Mouse (Mus musculus) hindlimb bud, embryonic 11.5 days (tissue): ENCODE measurements around the gene Maged2.
A peak's percentile ranks its signal among the peaks of the same experiment; 100 is the strongest.
"Not testable (repeated sequence)": the region's sequence is repeated elsewhere in the genome, so short reads cannot be mapped to it uniquely, and the experiment has no call there.

Source experiments
- DNase-seq: peaks from one replicate; pipeline ENCODE4 v3.0.0-alpha.2; 2012; ENCODE audit warnings: low read depth, low spot score; ENCODE audit errors: extremely low spot score

Maged2 gene

GRCm38 (mm10) chrX:150814139-150814469 lies at the start of gene Maged2:
Gene Maged2 (minus strand): TSS chrX:150814345.
- no peak for DNase-seq

GRCm38 (mm10) chrX:150848230-150848629 lies 34.1 kb upstream of the Maged2 start:
- no peak for DNase-seq

GRCm38 (mm10) chrX:150845480-150846205 lies 31.5 kb upstream of the Maged2 start:
- DNase-seq, result not testable (repeated sequence)

GRCm38 (mm10) chrX:150843257-150843656 lies 29.1 kb upstream of the Maged2 start:
- DNase-seq, result not testable (repeated sequence)

- DNase-seq, result no peak
Observed at GRCm38 (mm10) chrX:150830297-150830696, 16.2 kb upstream of the Maged2 start.

- DNase-seq, result no peak
Observed at GRCm38 (mm10) chrX:150817278-150817677, 3.1 kb upstream of the Maged2 start.

GRCm38 (mm10) chrX:150815601-150816000 lies 1.5 kb upstream of the Maged2 start:
- DNase-seq, result no peak

- no peak for DNase-seq
Observed at GRCm38 (mm10) chrX:150813464-150814138, 544 bp downstream of the Maged2 start.

- peak; percentile 92 for DNase-seq
Observed at GRCm38 (mm10) chrX:150812787-150813298, 1.3 kb downstream of the Maged2 start.

GRCm38 (mm10) chrX:150800987-150801386 lies 13.2 kb downstream of the Maged2 start:
- DNase-seq, result not testable (repeated sequence)

- not testable (repeated sequence) for DNase-seq
Observed at GRCm38 (mm10) chrX:150798493-150799177, 15.5 kb downstream of the Maged2 start.
